Mouse (Mus musculus): ENCODE measurements around the gene Scn2b.
A peak's percentile ranks its signal among the peaks of the same experiment; 100 is the strongest.

Gene Scn2b

GRCm38 (mm10) chr9:45119954-45120530, 2.5 kb downstream of the Scn2b start:
- no peak for DNase-seq (ENCODE audit: low spot score in 2 of 2)

GRCm38 (mm10) chr9:45120567-45120966, 3.0 kb downstream of the Scn2b start:
- no peak for DNase-seq (ENCODE audit: low spot score in 2 of 2)

- DNase-seq (ENCODE audit: low spot score in 2 of 2), result no peak
Observed at GRCm38 (mm10) chr9:45121001-45121400, 3.4 kb downstream of the Scn2b start.

DNA sequence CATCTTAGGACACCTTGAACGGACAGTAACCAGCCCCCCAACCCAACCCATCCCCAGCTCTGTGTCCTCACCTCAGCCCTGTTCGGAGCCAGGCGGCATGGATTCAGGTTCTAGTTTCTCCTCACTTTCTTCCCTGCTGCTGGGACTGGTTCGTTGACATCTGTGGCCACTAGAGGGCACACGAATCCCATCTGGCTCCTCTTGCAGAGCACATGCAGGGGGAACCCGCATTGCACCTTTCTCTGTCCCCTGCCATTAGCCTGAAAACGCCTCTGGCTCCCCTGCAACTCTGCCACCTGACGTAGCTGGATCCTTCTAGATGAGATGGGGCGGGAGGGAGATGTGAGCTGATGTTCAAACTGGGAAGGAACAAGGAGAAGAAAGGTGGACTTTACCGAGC, 4.2 kb downstream of the Scn2b start:
- DNase-seq (ENCODE audit: low spot score in 2 of 2), result peak; percentile 48 to 79

- no peak for DNase-seq (ENCODE audit: low spot score in 2 of 2)
Observed at GRCm38 (mm10) chr9:45122209-45122761, 4.7 kb downstream of the Scn2b start.

GRCm38 (mm10) chr9:45125211-45125610, 7.6 kb downstream of the Scn2b start:
- DNase-seq (ENCODE audit: low spot score in 2 of 2), result no peak

DNA sequence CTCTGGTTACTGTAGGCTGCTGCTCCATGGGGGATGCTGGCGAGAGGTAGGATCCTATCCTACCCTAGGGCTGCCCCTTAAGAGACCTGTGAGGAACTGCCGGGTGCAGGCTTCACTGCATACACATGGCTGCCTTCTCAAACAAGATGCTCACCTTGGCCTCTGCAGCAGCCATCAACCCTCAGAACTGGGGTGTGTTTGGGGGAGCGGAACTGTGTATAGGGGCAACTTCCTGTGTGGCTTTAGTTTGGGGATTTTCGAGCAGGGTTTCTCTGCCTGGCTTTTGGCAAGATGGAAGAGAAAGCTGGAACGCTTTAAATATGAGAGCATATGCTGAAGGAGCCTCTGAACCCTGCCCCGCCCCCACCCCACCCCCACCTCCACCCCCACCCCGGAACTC, 9.4 kb downstream of the Scn2b start:
- DNase-seq (ENCODE audit: low spot score in 2 of 2), result no peak

GRCm38 (mm10) chr9:45130119-45130518, 12.5 kb downstream of the Scn2b start:
- DNase-seq (ENCODE audit: low spot score in 2 of 2), result no peak

- DNase-seq (ENCODE audit: low spot score in 2 of 2), result peak in 1 of 2 experiments; percentile 61
Observed at GRCm38 (mm10) chr9:45133484-45134310, 16.1 kb downstream of the Scn2b start.

DNA sequence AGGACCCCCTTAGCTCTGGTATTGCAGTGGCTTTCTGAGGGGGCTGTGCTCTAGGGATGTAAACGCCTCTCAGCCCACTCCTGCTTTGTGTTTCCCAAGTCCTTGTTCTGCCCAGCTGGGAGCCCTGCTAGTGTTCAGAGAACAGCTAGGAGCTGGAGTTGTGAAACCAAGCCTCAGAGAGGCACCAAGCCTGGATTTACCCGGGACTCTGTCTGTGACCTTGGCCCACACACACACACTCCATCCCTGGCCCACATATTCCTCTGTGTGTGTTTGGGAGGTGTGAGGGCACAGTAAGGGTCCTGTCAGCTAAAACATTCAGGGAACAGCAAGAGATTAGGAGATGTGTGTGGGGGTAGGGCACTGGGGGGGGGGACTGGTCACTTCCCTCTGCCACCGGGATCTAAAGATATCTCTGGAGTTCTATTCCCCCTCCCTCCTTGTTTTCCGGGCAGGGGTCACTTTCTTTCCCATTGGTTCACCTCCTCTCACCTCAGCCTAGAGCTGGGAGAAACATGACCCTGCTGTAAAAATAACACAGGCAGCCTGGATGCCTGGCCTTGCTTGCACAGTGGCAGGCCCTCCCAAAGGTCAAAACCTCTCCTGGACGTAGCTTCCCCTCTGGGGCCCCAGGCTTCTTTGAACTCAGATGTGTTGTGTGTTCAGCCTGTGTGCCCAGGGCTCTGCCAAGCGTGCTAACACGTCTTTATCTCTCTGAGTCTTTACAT, 19.0 kb downstream of the Scn2b start:
- DNase-seq (ENCODE audit: low spot score in 2 of 2), result no peak

DNA sequence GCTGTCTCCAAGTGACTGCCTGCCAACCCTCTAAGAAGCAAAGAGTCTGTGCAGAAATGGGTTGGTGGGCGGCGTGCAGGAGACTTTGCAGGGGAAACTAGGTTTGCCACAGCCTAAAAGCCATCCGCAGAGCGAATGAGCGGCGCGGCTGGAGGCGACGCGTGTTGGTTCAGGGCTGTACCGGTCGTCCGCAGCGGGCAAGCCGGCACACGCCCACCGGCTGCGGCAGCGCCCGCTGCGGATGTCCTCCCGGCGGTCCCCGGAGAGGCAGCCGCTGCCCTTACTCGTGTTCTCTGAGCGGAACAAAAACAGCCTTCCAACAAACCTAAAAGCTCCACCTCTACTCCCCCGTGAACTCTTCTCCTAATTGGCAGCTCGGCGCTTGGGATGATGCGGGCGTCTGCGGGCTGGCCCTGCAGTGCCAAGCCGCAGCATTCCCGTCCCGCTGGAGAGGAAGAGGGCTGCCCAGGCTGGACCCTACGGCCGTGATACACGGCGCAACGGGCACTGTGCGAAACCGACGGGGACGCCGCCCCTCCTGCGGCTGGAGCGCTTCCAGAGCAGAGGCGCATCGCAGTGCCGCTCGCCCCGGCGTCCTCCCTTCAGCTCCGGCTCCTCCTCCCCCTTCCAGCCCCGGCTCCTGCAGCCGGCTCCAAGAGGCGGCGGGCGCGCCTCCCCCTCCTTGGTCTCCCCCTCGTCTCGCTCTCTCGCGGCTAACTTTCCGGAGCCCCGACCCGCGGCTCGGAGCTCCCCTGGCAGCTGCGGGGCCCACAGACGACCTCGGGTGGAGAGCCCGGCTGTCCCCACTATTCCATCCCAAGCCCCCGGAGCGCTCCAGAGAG, 20.8 kb downstream of the Scn2b start, which contains the start of gene Scn4b:
Gene Scn4b, plus strand, starts transcription at position 205 of the 842 bp plus-strand sequence.
- no peak for DNase-seq (ENCODE audit: low spot score in 2 of 2)

DNA sequence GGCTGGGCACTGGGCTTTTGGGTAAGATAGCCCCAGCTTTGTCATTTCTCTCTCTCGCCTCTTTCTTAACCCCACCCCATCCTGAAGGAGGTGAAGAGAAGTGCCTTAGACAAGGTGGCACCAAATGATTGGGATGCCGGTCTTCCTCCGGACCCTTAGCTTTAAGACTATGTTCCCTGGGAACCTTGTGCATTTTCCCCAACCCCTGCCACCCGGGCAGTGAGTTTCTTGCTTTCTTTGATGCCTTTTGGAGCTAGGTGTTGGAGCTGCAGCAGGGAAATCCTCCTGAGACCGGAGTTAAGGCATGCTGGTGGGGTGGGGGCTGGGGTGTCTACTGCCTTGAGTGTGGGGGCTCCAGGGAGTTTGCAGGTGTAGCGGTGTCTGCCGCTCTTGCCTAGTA, 21.5 kb downstream of the Scn2b start:
- DNase-seq (ENCODE audit: low spot score in 2 of 2), result no peak

DNA sequence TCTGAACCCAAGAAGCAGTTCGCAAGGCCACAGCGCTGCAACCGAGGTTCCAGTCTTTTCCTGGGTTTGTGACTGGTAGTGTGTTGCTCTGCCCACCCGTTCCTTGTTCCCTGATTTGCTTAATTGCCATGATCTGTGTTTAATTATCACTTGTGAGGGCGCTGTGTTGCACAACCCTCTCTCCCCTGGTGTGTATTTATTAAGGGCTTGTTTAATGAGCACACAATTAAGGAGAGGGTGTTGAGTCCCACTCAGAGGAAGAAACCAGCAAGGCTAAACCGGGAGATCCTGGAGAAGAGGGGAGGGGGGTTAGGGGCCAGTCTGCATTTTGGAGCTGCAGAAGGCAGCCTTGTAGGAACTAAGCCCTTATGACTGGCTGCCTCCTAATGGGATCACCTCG, 23.4 kb downstream of the Scn2b start:
- no peak for DNase-seq (ENCODE audit: low spot score in 2 of 2)

DNA sequence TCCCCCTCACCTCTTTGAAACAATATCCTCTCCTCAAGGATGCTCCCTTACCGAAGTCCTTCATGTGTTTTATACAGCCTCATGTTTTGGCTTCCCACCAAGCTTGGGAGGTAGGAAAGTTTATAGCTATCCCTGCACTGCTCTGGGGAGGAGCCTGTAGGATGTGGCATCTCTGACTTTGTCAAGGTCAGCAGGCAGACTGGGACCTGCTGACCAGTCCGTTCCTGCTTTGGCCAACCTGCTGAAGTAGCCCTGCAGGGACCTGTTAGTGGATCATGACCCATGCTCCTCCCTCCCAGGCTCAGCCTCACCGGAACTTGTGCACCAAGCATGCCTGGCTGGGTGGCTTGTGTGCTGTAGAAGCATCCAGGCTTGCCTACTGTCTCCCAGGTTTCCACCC, 25.1 kb downstream of the Scn2b start:
- DNase-seq (ENCODE audit: low spot score in 2 of 2), result no peak

DNA sequence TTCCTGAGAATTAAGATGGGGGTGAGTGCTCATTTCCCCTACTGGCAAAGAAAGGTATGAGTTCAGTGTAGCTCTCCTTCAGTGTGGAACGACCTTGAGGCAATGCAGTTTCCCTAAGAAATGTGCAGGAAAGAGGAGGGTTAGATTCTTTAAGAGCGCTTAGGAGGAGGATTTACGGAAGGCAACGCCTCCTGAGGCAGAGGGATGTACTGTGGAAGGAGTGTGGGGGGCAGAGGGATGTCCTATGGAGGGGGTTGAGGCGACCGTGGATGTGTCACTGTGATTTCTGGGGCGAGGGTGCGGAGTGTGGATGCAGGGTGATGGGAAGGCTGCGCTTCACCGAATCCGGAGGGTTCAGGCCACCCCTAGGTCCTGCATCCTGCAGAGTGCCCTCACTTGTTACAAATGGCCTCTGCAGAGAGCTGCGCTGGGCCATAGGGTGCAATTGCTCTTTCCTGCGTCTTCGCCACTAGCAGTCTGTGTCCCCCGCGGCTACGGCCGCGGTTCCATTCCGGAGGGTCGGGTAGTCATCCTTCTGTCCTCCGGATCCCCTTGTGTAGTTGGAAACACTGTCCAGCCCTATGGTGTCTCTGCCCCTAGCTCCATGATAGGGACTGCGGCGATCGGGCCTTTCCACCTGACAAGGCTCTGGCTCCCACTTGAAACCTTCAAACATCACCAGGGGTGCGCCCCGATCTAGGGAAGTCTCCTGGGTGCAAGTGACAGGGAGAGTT, 28.1 kb downstream of the Scn2b start:
- DNase-seq (ENCODE audit: low spot score in 2 of 2), result peak in 1 of 2 experiments; percentile 13

DNA sequence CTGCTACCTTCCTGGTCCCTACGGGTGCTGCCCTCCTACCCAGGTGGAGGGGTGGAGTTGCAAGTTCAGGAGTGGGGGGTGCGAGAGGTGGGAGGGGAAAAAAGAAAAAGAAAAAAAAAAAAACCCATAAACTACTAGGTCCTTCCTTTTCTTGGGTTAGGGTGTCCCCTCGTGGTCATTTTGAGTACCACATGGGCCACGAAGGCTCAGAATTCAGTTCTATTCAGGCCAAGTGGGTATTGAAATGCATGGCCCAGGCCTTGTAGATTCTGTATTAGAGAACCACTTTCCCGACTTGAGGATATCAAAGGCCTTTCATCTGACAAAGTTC, 28.6 kb downstream of the Scn2b start:
- peak; percentile 74 to 80 for DNase-seq (ENCODE audit: low spot score in 2 of 2)

GRCm38 (mm10) chr9:45150933-45151332, 33.4 kb downstream of the Scn2b start:
- no peak for DNase-seq (ENCODE audit: low spot score in 2 of 2)

- DNase-seq (ENCODE audit: low spot score in 2 of 2), result no peak
Observed at GRCm38 (mm10) chr9:45153361-45153760, 35.8 kb downstream of the Scn2b start.

- no peak for DNase-seq (ENCODE audit: low spot score in 2 of 2)
Observed at GRCm38 (mm10) chr9:45167903-45168302, 50.3 kb downstream of the Scn2b start.

GRCm38 (mm10) chr9:45170150-45170549, 52.6 kb downstream of the Scn2b start:
- no peak for DNase-seq (ENCODE audit: low spot score in 2 of 2)

- DNase-seq (ENCODE audit: low spot score in 2 of 2), result no peak
Observed at GRCm38 (mm10) chr9:45171073-45171610, 53.6 kb downstream of the Scn2b start.
